Mouse (Mus musculus) megakaryocyte progenitor cell, adult 5-6 weeks (primary cell): ENCODE data around the gene Wdr66. TPM values are rescaled to one million over a fixed set of nuclear protein-coding genes. Genes with fewer than 3 reads are reported as not detected.

Experiments
- ATAC-seq: replicated peaks from 2 replicates; pipeline ENCODE4 v1.8.0; 2016; ENCODE audit warnings: mild to moderate bottlenecking, moderate TSS enrichment, inconsistent platforms; ENCODE audit not compliant: poor library complexity
- total RNA-seq, 2 experiments: library from RNA; stranded (forward) in 1 of 2; stranded (reverse) in 1 of 2; fragments of 157-497, 149-512 nt in 1 of 2; fragments of 200-1000 nt in 1 of 2; gene quantifications; 2 replicates each; pipeline versions ENCODE4 v1.2.3 to v1.2.4; 2015 to 2017

The Wdr66 gene
- total RNA-seq, 2 experiments from 2014 or later, result 0.07 TPM; not detected in 1

DNA sequence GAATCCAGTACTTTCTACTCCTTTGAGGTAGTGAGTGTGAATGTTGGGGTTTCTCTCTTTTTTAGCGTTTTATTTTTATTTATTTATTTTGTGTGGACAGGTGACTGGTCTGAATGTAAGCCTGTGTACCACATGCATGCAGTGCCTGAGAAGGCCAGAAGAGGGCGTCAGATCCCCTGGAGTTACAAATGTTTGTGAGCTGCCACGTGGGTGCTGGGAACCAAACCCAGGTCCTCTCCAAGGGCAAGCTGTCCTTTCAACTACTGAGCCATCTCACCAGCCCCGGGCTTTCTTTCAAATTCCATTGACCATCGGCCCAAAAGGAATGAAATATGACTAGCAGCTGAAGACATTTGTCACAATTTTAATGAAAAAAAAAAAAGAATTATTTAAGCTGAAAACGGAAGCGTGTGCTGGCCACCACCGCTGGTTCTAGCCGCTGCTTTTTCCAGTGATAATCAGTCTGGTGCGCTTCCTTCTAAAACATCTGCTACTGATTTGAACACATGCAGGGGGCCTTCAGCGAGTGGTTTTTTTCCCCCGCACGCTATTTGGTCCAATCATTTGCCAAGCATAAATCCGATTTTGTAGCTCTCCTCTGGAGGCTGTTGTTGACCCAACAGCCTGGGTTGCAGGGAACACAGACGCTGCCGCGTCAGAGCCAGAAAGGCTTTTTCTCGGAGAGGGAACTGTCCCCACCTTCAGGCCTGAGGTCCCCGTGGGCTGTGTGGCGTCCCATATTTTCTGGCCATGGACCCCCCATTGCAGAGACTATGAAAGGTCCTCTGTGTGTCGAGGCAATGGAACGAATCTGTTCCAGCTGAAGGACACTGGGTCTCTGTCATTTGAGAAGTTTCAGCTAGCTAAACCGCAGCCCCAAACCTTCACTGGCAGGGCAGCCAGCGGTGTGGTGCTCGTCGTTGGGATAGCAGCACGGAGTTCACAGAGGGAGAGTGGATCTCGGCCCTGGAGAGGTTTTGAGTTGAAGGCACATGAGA lies 16.9 kb downstream of the Wdr66 start:
- ATAC-seq, result no peak

DNA sequence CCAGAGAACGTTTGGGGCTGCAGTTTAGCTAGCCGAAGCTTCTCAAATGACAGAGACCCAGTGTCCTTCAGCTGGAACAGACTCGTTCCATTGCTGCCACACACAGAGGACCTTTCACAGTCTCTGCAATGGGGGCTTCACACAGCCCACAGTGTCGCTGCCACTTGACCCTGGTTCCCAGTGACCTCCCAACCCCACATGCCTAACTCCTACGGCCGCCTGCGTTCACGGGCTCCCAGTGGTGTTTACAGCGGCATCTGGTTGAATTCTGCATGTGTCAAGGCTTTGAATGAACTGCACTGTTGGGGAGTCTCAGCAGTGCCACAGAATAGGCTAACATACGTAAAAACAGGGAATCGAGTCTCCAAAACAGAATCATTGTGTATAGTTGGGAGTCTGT lies 19.0 kb downstream of the Wdr66 start:
- ATAC-seq, result no peak

DNA sequence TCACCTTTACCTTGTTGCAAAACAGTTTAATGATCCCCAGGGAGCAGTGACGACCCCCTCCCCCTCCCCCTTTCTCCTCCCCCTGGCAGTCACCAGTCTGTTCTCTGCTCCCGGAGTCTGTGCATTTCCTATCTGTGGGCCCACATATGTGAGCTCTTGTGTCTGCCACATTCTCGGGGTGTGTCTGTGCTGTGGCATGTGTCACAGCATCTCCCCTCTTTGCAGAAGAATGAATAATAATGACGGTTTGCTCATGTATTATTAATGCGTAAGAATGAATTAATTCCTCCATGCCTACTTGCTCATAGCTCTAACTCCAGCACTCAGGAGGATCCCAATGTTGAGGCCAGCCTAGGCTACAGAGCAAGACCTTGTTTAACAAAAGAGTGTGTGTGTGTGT lies 21.0 kb downstream of the Wdr66 start:
- no peak for ATAC-seq

DNA sequence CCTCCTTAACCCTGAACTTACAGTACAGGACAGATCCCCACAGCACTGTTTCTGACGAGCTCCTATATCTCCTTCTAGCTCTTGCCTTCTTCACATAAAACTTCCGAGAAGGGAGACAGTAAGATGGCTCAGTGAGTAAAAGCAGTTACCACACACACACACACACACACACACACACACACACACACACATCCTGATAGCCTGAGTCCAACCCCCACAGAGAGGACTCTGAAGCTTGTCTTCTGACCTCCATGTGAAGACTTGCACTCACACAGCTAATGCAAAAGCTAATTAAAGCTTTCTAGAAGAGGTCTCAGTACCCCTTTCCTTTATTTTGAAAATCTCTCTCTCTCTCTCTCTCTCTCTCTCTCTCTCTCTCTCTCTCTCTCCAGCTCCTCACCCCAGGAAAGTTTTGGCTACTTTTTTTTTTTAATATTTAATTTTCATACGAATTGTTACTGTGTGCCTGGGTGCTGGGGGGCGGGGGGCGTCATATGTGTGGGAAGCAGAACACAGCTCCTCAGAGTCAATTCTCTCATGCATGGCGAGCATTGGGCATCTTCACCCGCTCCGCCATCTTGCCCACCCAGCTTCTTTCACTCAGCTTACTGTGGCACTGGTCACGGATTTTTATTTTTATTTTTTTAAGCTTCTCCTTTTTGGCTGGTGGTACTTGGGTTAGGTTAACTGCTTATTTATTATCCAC lies 24.9 kb downstream of the Wdr66 start:
- ATAC-seq, result no peak

DNA sequence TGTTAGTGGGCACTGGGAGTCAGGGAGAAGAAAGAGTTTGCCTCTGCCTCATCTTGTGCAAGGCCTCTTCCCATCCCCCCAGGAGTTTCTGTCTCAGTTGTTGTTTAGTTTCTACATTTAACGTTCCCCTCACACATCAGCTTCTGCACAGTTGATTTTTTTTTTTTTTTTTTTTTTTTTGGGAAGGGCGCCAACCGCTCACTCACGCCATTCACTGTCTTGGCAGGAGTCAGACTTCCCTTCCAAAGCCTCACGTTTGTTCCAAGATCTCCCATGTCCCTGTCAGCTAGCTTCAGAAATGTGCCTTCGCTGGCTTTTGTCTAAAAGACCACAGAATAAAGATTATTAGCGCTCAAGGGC lies 25.4 kb downstream of the Wdr66 start:
- no peak for ATAC-seq

DNA sequence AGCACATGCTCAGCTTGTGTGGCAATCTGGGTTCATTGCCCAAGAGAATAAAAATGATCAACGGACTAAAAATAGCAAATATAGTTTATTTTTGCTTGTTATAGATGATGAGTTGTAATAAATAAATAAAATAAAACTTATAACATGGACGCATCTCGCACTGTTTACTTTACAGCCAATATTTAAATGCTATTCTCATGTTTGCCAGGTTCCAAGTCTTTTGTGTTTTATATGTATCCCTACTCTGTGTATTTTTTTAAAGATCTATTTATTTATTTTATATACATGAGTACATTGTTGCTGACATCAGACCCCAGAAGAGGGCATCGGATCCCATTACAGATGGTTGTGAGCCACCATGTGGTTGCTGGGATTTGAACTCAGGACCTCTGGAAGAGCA lies 25.8 kb downstream of the Wdr66 start:
- no peak for ATAC-seq

DNA sequence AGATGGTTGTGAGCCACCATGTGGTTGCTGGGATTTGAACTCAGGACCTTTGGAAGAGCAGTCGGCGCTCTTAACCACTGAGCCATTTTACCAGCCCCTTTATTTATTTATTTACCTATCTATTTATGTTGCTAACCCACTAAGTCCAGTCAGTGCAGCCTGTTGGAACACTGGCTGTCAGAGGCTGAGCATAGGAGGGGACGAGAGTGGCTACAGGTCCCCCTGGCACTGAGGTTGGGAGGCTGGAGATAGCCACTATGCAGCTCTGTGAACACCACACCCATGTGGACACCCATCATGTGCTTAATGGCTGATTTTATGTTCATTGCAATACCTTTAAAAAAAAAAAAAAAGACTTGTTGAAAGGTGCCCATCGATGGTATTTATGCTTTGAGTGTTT lies 27.3 kb downstream of the Wdr66 start:
- no peak for ATAC-seq

DNA sequence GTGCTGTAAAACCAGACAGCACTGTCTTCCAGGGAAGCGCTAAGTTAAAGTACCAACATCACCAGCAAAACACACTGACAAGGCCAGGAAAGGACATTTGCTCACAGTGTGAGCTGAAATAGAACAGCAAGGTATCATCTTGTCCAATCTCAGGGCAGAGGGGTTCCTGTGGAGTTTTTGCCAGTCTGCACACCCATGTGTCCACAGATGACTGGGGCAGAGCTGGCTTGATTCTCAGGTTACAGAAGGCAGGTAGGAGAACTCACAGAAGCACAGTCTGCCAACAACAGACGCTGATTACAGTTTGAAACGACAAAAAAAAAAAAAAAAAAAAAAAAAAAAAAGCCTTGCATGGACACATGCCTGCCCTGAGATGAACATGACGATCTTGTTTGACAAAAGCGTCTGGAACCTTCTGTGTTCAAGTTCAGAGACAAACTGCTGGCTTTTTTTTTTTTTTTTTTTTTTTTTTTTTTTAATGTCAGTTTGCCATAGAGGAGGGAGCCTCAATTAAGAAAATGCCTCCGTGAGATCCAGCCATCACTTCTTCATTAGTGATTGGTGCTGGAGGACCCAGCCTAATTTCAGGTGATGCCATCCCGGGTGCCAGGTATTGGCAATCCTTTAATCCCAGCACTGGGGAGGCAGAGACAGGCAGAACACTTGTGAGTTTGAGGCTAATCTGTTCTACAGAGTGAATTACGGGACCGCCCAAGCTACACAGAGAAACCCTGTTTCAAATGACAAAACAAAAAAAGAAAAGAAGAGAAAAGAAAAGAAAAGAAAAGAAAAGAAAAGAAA lies 29.6 kb downstream of the Wdr66 start:
- ATAC-seq, result no peak

DNA sequence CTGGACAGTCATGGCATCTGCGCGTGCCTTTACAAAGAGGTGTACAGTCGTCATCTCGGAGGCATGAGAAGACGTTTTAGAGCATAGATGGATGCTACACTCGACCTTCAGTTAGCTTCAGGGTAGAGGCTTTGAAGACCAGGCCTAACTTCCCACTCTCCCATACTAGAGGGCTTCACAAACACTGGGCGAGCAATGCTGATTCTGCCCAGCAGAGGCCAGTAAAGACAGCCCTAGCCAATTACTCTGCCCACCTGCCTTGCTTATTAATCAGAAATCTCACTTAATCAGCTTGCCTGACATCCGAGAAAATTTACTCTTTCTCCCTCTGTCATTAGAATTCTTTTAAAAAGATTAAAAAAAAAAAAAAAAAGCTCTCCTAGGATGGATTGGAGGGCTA lies 33.3 kb downstream of the Wdr66 start:
- peak; percentile 61; the same call in 1 of the 2 replicates for ATAC-seq

DNA sequence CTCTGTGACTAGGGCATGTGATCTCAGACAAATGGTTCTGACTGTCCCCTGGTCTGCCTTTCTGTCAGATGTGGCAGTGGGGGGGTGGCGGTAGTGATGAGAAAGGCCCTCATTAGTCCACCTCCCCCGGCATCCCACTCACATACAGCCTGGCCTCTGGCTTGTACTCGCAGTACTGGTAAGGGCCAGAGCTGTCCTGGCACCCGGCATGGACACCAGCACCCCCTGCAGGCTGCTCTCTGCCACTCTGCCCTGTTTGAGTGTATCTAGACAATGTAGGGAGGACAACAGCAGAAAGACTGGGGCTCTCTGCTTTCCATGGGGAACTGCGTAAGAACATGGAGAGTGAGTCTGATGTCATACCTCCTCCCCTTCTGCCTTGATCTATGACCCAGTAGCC lies 36.2 kb downstream of the Wdr66 start:
- peak; percentile 55 for ATAC-seq

DNA sequence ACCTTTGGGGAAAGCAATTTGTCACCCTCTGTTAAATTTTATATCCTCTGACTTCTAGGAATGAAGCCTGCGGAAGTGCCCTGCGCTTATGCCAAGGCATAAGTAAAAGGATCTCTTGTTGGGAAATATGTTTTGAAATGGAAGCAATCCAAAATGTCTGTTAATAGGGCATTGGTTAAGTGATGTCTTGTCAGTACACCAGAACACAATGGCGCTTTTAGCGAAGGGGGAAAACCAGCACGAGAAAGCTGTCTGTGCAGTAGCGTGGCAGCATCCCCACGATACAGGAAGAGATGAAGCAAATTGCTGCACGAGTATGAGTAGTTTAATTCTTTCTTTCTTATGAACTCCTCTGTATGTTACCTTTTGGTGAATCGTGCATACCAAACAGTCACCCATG lies 42.8 kb downstream of the Wdr66 start:
- no peak for ATAC-seq

DNA sequence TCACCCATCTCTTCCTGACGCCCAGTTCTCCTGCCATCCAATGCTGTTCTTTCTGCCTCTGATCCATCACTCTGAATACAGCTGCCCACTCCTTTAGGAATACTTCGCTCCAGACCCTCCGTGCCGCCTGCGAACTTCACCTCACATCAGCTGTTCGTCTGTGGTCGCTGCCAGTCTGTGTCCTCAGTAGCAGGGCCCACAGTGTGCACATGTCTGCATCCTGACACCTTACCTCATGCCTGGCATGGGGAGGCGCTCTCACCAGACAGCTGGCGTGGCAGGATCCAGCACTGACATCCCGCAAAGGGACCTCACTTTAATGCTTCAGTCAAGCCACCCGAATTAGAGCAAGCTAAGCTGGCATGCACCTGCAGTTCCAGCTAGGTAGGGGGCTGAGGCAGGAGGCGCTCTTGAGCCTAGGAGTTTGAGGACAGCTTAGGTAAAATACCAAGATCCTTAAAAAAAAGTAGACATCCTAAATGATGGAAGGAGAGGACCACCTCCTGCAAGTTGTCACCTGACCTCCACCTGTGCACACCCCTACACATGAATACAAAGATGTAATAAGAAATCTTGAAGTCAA lies 44.4 kb downstream of the Wdr66 start:
- ATAC-seq, result peak; percentile 72

DNA sequence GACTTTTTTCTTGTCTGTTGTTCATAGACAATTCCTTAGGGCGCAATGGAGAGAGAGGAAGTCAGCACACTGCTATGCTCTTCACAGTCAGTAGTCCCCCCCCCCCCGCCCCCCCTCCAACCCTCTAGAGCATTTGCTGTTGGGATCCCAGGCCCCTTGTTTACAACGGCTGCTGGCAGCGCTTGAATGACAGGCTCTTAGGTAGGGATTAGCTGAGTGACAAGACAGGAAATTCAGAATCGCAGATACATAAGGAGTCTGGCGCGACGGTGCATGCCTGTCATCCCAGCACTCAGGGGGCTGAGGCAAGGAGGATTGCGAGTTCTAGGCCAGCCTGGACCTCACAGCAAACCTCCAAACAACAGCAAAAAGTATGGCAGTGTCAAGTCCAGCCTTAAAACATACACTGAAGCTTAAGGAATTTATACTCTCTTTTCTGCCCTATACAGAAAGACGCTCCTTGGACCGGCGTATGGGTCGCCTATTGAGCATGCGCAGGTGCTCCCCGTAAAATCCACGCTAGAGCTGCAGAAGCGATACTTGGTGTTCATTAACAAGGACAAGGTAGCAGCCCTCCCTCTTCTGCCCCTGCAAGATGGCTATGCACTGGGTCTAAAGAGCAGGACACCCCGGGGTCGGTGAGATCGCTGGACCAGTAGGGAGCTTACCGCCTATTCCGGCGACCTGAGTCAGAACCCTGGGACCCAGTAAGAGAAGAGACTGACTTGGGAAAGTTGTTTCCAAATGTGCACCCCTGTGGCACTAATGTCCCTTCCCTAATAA lies 45.3 kb downstream of the Wdr66 start:
- ATAC-seq, result no peak

DNA sequence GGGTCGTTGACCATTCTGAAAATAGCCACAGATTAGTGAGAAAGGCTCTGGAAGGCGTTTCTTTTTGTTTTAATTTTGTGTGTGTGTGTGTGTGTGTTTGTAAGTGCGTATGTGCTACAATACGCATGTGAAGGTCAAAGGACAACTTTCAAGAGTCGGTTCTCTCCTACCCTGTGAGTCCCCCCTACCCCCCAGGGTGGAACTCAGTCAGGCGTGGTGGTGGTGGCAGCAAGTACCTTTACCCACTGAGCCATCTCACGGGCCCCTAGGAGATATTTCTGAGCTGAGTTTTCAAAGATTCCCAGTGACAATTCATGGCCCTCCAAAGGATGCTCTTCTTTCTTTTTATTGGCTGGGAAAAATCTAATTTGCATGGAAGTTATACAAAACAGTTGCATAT lies 45.9 kb downstream of the Wdr66 start:
- no peak for ATAC-seq

DNA sequence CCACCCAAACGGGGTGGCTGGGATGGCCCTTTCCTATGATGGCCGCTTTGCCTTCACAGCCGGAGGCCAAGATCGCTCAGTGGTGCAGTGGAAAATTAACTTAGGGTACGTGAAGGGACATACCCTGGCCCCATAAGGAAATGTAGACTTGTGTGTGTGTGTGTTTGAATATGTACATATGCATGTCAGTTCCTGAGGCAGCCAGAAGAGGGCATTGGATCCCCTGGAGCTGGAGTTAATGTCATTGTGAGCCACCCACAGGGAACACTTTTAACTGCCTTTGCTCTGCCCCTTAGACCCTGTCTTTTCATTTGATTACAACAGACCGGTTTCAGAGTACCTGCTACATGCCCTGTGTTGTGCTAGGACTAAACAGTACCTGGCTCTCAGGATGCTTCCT lies 46.6 kb downstream of the Wdr66 start:
- peak; percentile 54; the same call in 1 of the 2 replicates for ATAC-seq

DNA sequence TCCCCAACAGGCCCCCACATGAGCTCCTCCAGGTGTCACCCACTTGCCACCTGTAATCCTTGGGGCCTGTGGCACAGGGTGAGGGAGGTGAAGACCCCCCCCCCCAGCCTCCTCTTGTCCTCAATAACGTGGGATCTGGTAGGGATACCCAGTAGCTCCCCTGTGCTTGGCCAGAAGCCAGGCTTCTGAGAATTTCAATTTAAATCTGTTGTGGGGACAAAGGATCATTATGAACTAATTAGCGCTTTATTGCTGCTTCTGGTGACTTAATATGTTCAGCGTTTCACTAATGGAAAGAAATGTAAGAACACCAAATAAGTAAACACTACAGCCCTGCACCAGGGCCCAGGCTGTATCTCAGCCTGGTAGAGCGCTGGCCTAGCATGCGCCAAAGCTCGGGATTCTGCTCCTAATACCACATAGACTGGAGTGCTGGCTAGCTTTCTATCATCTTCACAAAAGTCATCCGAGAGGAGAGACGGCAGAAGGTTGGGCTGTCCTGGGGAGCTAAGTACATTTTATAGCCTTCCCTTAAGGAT lies 48.7 kb downstream of the Wdr66 start:
- no peak for ATAC-seq

DNA sequence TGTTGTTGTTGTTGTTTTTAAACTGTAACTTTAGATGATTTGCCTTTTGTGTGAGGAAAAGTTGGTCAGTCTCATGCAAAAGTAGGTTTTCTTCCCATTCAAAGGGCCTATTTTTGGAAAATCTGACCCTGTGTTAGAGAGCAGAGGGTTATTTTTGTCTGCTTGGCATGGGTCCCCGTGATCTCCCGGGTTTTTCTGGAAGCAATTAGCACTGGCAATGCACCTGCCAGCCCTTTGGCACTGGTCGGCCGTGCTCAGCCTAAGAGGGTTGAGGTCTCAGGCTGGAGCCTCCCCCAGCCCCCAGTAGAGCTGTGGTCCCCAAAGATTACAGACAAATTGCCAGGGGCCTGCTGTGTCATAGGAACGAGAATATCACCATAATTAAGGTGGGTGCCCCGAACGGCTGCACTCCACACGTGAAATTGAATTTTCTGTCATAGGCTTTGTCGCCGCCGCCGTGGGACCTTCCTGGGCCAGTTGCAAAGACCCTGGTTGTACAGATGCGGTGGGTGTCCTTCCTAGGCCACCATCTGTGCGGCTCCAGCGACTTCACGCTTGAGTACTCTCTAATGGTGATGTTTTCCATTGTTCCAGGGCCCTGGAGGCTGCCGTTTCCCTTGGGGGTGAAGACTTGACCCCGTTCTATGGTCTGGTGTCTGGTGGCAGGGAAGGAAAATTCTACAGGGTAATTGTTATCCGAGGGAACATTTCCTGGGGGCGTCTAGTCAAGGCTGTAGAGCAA lies 50.0 kb downstream of the Wdr66 start:
- ATAC-seq, result no peak

DNA sequence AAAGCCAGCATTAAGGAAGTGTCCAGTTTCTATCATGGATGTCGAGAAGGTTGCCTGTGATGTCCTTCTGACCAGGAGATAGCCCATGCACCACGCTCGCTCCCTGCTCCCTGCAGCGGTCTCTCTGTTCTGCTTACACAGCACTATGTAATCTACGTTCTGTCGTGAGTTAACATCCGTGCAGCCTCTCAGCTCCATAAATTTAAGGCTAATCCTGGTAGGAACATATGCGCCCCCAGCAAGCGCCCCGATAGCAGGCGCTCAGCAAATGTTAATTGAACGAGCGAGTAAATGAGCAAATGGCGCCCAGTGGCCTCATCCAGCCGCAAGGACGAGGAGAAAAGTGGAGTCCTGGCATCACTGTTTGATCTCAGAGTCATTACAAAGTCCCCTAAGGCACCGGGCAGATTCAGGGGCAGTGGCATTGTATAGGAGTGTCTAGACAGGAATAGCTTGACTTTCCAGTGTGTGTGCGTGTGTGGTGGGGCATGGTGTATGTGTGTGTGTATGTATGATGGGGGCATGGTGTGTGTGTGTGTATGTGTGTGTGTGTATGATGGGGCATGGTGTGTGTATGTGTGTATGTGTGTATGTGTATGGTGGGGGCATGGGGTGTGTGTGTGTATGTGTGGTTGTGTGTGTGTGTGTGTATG lies 55.9 kb downstream of the Wdr66 start:
- no peak for ATAC-seq

DNA sequence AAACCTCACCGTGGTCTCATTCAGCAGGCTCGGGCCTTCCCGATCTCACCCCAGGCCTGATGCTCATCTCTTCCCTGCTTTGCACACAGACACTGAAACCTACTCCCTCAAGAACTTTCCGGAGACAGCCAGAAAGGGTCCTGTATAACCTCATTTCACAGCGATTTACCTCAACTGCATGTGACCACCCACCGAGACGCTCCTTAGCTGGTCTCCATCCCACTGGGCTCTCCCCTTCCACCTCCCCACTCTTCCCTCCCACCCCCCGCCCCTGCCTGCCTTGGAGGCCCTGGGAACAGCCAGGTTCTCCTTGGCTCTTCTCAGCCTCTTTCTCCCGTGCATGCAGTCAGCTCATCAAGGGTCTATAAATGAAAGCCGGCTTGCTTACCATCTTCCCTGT lies 57.9 kb downstream of the Wdr66 start:
- ATAC-seq, result no peak
